Mouse (Mus musculus) left cerebral cortex, postnatal 14 days (tissue): ENCODE measurements around the gene Hist1h2ai. TPM values are rescaled to one million over a fixed set of nuclear protein-coding genes. Genes with fewer than 3 reads are reported as not detected.
"Not testable (repeated sequence)": the region's sequence is repeated elsewhere in the genome, so short reads cannot be mapped to it uniquely, and the experiment has no call there.

Experiments used
- DNase-seq, 2 experiments: peaks; one replicate each; pipeline ENCODE4 v3.0.0; 2021 to 2022; ENCODE audit warnings: low spot score in 2 of 2, mixed read lengths in 1 of 2
- intact Hi-C: fragments of 180-260 bp; cut with DNase I; formaldehyde crosslinking; loops from one replicate; pipeline ENCODE4 v1.15.1; 2025
- total RNA-seq, 2 experiments: library from RNA; stranded (reverse); gene quantifications; 2 replicates each; pipeline ENCODE4 v1.2.3; 2021

Hist1h2ai gene
- total RNA-seq, 2 experiments from 2014 or later, result 17.2 to 25.6 TPM

GRCm38 (mm10) chr13:21722373-21722925, 6.2 kb downstream of the Hist1h2ai start:
- intact Hi-C loops, result no loop called here
- no peak for DNase-seq

GRCm38 (mm10) chr13:21722993-21723836, 7.0 kb downstream of the Hist1h2ai start:
- intact Hi-C loops, result no loop called here
- no peak for DNase-seq

DNA sequence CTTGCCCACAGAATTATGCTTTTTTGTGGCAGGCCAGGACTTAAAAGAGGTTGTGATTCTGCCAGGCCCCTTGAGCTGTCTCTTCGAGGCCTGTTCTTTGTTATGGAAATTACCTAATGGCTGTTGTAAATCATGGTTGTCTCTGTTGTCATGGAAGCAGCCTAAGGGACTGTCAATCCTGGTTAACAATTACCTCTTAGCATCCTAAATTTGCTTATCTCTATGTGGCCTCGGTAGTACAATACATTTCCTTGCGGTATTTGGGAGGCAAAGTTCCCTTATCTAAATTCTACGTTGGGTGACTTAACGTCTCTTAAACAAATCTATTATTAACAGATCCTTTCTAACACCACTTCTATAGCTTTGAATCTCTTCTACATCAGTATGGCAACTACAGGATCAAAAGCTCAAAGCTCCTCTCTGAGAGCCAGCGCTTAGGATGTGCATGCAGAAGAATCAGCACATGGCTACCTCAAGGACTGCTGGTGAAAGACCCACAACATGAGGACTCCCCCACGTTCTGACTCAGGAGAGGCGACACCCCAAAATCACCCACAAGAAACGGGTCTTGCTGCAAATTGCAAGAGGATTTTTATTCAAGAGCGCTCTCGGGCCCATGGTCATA, 11.8 kb downstream of the Hist1h2ai start:
- no peak for DNase-seq
- intact Hi-C loops, result no loop called here

DNA sequence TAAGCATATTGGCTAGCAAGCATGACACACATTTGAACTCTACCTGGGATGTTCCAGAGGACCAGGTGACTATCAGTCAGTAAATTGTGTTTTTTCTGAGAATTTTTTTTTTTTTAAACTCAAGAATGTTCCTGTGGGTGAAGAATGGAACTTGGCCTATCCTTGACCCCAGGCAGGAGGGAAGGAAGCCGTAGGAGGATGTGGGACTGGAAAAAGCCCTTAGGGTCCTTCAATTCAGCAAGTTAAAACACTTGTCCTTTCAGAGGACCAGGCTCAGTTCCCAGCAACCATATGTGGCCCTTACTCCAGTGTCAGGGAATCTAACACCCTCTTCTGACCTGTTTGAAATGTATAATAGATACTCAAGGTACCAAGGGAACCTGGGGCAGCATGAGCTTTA, 13.3 kb downstream of the Hist1h2ai start:
- intact Hi-C loops, result no loop called here
- DNase-seq, result no peak

DNA sequence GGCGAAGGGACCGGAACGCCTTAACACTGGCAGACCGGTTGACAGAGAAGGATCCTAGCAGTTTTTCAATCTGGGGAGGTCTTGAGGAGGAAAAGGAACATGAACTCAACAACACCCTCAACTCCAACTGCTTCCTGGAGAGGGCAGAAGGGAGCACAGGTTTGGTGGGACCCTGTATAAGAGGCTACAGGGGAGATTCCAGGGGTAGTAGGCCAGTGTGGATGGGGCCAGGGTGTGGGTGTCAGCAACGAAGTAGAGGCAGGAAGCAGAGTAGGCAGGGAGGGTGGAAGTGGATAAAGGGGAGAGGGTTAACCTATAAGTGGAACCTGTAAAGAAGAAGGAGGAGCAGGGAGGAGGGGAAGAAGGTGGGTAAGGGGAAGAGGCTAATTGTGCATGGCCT, 17.2 kb downstream of the Hist1h2ai start:
- intact Hi-C loops, result loop anchor here (2.0 kb wide), 1 partner anchor 19 kb away; no protein-coding TSS in a partner anchor
- DNase-seq, result no peak

DNA sequence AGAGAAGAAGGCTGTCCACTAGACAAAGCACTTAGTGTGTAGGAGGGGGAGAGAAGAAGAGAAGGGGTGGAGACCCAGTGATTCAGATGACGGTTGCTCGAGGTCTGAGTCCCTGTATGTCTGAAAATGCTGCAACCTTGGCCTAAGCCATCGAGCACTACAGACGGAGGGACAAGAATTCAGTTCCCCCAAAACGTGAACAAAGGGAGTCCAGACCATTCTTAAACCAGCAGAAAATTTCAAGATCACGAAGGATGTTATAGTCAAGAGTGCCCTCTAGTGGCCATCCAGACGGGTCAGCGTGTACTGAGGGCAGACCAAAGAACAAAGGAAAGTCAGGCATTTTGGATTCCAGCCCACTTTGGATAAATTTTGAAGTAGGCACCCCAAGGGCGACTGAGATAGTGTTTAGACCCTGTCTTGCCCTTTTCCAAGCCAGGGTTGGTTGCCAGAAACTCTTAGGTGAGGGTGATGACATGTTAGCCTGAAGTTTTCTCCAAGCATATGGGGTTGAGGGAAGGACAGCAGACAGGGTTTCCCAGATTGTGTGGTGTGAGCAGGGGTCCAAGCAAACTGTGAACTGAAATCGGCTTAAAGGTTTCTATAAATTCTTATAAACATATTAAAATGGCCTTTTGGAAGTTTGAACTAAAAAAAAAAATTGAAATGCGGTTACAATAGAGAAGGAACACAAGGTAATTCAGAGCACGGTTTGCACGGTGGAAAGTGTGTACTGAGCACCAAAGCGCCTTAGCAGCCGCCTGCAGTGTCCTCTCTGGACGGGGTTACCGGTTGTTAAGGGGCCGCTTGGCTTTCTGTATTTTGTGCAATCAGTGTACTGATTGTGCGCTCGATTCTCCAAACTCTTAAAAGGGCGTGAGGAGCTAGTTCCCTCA, 18.0 kb downstream of the Hist1h2ai start:
- intact Hi-C loops, result no loop called here
- DNase-seq, result peak; percentile 77 to 82

DNA sequence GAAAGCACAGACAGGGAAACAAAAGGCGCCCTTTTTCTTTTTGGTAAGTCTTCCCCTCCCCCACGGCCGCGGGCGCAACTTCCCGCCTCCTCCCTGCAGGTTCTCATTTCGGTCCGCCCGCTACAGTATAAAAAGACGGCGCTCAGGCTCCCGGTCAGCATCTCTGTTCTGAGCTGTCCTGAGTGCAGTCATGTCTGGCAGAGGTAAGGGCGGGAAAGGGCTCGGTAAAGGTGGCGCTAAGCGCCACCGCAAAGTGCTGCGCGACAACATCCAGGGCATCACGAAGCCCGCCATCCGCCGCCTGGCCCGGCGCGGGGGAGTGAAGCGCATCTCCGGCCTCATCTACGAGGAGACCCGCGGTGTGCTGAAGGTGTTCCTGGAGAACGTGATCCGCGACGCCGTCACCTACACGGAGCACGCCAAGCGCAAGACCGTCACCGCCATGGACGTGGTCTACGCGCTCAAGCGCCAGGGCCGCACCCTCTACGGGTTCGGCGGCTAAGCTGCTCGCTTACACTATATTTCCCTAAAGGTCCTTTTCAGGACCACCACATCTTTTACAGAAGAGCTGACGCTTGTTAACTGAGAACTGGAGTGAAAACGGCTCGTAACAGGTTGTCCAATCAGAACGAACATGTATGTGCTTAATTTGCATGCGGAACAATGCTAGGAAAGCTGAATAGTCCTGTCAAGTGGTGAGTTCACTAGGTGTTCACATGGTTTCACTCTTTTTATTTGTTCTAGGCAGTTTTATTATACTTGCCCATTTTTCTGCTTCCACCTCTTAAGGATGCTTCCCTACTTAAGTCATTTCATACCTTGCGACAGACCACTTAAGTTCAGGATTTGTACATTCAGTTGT, 18.9 kb downstream of the Hist1h2ai start, which contains the start of gene Hist1h4j:
Hist1h4j (plus strand) TSS at position 159 of the 862 bp plus-strand sequence.
- intact Hi-C loops, result loop anchor here (1.0 kb wide), 1 partner anchor 15 kb away; the partner anchor contains the start of gene Hist1h4k
- DNase-seq, result peak; percentile 68 to 79

DNA sequence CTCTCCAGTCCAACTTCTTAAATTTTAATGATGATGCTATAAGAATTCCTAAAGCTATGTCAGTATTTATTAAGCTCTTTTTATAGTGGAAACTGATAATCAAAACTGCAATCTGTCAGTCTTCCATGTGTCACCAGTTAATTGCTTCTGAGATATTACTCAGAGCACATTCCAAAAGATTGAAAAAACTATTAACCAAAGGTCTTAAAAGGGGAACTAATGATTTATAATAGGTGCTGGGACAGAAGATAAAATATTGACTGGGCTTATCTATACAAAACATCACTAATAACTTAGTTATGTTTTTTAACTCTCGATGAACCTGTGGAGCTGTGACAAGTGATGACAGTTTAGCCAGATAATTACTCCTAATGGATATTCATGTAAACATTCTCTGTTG, 28.8 kb downstream of the Hist1h2ai start:
- no peak for DNase-seq
- intact Hi-C loops, result no loop called here

- DNase-seq, result no peak
- intact Hi-C loops, result loop anchor here (1.0 kb wide), 1 partner anchor 14 kb away; the partner anchor contains the start of gene Hist1h4j
Observed at GRCm38 (mm10) chr13:21749387-21750158, 33.4 kb downstream of the Hist1h2ai start.

GRCm38 (mm10) chr13:21750159-21751017, 34.2 kb downstream of the Hist1h2ai start, which contains the start of gene Hist1h4k:
TSS of gene Hist1h4k (minus strand) at chr13:21750505.
- intact Hi-C loops, result loop anchor here (1.0 kb wide), 1 partner anchor 15 kb away; the partner anchor contains the start of gene Hist1h4j
- peak; percentile 88 to 93 for DNase-seq

DNA sequence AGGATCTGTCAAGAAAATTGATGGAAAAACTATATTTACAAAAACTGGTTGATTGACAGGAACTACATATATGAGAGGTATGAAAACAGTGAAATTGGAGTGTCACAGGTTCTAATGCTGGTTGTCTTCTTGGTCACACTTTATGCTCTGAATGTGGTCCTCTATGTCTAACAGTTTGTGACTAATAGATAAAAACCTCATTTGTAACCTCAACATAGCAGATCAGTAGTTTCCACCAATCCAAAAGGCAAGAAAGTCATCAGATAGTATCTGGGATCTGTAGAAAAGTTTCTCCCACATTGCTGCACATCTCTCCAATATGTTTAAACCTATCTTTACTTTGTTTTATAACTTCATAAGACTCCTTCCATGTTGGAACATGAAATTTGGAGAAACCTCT, 35.2 kb downstream of the Hist1h2ai start:
- DNase-seq, result no peak
- intact Hi-C loops, result no loop called here

GRCm38 (mm10) chr13:21751827-21752226, 35.6 kb downstream of the Hist1h2ai start:
- intact Hi-C loops, result no loop called here

GRCm38 (mm10) chr13:21752356-21752755, 36.1 kb downstream of the Hist1h2ai start:
- DNase-seq, result no peak
- intact Hi-C loops, result no loop called here

More at GRCm38 (mm10) chr13:21751827-21752226, 35.6 kb downstream of the Hist1h2ai start:
- no peak for DNase-seq

- intact Hi-C loops, result no loop called here
- DNase-seq, result no peak
Observed at GRCm38 (mm10) chr13:21753051-21753523, 36.9 kb downstream of the Hist1h2ai start.

GRCm38 (mm10) chr13:21753524-21754285, 37.5 kb downstream of the Hist1h2ai start, which contains the start of the genes Hist1h2ak and Hist1h2bn:
TSS of gene Hist1h2ak (minus strand) at chr13:21753827.
TSS of gene Hist1h2bn (plus strand) at chr13:21754123.
- intact Hi-C loops, result not testable (repeated sequence)

More at GRCm38 (mm10) chr13:21753524-21754285, 37.5 kb downstream of the Hist1h2ai start, which contains the start of the genes Hist1h2ak and Hist1h2bn:
- DNase-seq, result peak; percentile 82 to 93
